Mouse (Mus musculus) hindbrain, embryonic 10.5 days (tissue): ENCODE results near the gene Nsun4. TPM values are rescaled to one million over a fixed set of nuclear protein-coding genes. Genes with fewer than 3 reads are reported as not detected.

Experiments
- DNase-seq: peaks from one replicate; pipeline ENCODE4 v3.0.0-alpha.2; 2017; ENCODE audit warnings: low spot score
- H3K27ac ChIP-seq: fragments of 300-500 bp; sonication (generic); 2 replicates; pipeline ENCODE4 v1.5.1; 2016; ENCODE audit warnings: mild to moderate bottlenecking, moderate library complexity
- H3K27me3 ChIP-seq: fragments of 300-500 bp; sonication (generic); 2 replicates; pipeline ENCODE4 v1.6.1; 2016; ENCODE audit warnings: mild to moderate bottlenecking; ENCODE audit not compliant: poor library complexity, insufficient read depth, severe bottlenecking
- H3K36me3 ChIP-seq: fragments of 300-500 bp; sonication (generic); 2 replicates; pipeline ENCODE4 v1.6.1; 2016; ENCODE audit warnings: mild to moderate bottlenecking, moderate library complexity
- H3K4me1 ChIP-seq: fragments of 300-500 bp; sonication (generic); replicated peaks from 2 replicates; pipeline ENCODE4 v1.6.1; 2016; ENCODE audit warnings: mild to moderate bottlenecking
- H3K4me3 ChIP-seq: fragments of 300-500 bp; sonication (generic); 2 replicates; pipeline ENCODE4 v1.5.1; 2016; ENCODE audit warnings: mild to moderate bottlenecking, moderate library complexity
- H3K9me3 ChIP-seq: fragments of 300-500 bp; sonication (generic); 2 replicates; pipeline ENCODE4 v1.6.1; 2016; ENCODE audit warnings: mild to moderate bottlenecking, moderate library complexity
- WGBS: fragments of 180-500 bp; shearing (Covaris S2); methylation state at CpG from one replicate; pipeline ENCODE4 v1.1.7; 2016; 5-methylcytosine and 5-hydroxymethylcytosine counted together
- polyA plus RNA-seq: library from polyadenylated mRNA; unstranded; fragments of >200 nt; fragmentation: Nextera tagmentation; extraction: Ambion mirVana; gene quantifications from 2 replicates; pipeline ENCODE4 v1.2.1, GENCODE M21; 2016

Nsun4 gene
- 18.0 and 19.6 TPM in 2 replicates for polyA plus RNA-seq

DNA sequence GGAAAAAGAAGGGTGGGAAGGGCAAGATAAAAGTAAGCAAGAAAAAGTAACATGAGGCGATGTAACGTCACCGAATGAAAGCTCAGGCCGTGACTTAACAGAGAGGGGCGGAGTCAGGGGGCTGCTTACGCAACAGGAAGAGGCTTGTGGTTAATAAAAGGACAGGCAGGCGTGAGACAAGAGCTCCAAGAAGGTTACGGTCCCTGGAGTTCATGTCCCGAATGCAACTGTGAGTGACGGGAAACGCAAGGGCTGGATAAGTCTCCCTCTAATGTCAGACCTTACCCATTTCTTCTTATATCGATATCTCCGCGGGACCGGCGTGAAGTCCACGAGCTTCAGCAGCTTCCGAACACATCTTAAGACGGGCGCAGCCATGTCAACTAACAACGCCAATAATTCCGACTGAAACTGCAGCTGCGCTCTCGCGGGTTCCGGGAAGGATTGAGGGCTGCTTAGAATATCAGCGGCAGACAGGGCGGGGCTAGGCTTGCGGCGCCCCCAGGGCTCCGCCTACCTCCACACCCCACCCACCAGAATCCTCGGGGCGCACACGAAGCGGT is at the start of gene Nsun4:
TSS of gene Nsun4 (minus strand) at position 478 of the 563 bp plus-strand sequence.
- Histone ChIP-seq H3K9me3 (no peaks in the 10 kb centered on the region), H3K27me3 (no peaks in the 10 kb centered on the region), H3K36me3 (peaks cover 5% of the 10 kb centered on the region), H3K4me3 (peak within 1 kb of the TSS; percentile 61), H3K27ac (peak within 1 kb of the TSS; percentile 88), H3K4me1 (peaks cover 16% of the 10 kb centered on the region)
- under 1% methylated on average over 35 of the region's 35 CpGs for WGBS
- DNase-seq = peak; percentile 90

DNA sequence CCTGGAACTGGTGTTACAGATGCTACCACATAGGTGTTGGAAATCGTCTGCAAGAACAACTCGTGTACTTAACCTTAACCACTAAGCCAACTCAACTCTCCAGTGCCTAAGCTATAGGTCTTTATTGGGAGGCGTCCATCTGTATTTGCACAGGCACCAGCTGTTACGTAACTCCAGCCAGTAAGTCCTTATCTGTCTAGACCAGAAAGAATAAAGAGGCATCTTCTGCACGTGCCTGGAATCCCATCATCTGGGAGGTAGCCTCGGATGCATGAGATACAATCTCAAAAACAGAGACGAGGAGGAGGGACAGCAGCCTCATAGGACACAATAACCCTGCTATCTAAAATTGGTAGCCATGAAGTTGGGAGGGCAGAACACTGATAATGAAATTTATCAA is 47.3 kb upstream of the Nsun4 start:
- H3K27ac ChIP-seq = no peak overlapping the region
- H3K36me3 ChIP-seq = peaks cover 100% of the 10 kb centered on the region
- H3K4me1 ChIP-seq = no peaks in the 10 kb centered on the region
- no peak overlapping the region for H3K4me3 ChIP-seq
- no peaks in the 10 kb centered on the region for H3K9me3 ChIP-seq
- DNase-seq = no peak
- H3K27me3 ChIP-seq = no peaks in the 10 kb centered on the region
- WGBS = 92% methylated on average over 7 of the region's 7 CpGs

DNA sequence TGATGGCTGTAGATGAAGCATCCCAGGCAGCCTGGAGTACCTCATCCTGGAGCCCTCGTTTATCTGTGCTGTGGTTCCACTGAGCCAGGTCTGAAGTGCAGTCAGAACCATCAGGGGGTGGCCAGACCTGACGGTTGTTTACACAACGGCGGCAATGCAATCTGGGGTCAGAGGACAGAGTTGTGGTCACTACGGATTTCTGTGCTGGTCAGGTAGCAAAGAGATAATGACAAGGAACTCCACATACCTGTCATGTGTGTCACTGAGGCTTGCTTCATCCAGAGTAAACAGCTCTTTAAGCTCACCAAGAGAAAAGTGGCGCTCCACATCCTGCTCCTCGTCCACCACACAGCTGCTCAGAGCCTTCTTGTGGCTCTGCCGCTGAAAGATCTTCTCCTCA is 43.5 kb upstream of the Nsun4 start:
- peaks cover 100% of the 10 kb centered on the region for H3K36me3 ChIP-seq
- 89% methylated on average over 8 of the region's 8 CpGs for WGBS
- no peaks in the 10 kb centered on the region for H3K9me3 ChIP-seq
- no peak overlapping the region for H3K4me3 ChIP-seq
- no peak for DNase-seq
- H3K27me3 ChIP-seq = no peaks in the 10 kb centered on the region
- no peak overlapping the region for H3K27ac ChIP-seq
- no peaks in the 10 kb centered on the region for H3K4me1 ChIP-seq

DNA sequence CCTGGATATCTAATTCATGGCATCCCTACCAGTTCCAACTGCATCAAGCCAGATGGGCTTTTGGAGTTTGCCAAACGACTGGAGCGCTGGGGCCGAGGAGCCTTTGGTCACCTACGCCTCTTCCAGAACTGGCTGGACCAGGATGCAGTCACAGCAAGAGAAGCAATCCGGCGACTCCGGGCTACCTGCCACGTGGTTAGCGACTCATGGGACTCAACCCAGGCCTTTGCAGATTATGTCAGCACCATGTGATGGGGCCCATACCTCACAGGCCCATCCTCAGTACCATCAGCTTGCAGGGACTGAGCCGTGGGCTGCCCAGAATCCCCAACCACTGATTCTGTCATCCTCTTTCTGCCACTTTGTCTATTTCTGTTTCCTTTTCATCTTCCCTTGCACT is 42.6 kb upstream of the Nsun4 start:
- DNase-seq = no peak
- peaks cover 100% of the 10 kb centered on the region for H3K36me3 ChIP-seq
- H3K27ac ChIP-seq = no peak overlapping the region
- no peaks in the 10 kb centered on the region for H3K4me1 ChIP-seq
- 94% methylated on average over 10 of the region's 10 CpGs for WGBS
- no peaks in the 10 kb centered on the region for H3K9me3 ChIP-seq
- no peak overlapping the region for H3K4me3 ChIP-seq
- no peaks in the 10 kb centered on the region for H3K27me3 ChIP-seq

DNA sequence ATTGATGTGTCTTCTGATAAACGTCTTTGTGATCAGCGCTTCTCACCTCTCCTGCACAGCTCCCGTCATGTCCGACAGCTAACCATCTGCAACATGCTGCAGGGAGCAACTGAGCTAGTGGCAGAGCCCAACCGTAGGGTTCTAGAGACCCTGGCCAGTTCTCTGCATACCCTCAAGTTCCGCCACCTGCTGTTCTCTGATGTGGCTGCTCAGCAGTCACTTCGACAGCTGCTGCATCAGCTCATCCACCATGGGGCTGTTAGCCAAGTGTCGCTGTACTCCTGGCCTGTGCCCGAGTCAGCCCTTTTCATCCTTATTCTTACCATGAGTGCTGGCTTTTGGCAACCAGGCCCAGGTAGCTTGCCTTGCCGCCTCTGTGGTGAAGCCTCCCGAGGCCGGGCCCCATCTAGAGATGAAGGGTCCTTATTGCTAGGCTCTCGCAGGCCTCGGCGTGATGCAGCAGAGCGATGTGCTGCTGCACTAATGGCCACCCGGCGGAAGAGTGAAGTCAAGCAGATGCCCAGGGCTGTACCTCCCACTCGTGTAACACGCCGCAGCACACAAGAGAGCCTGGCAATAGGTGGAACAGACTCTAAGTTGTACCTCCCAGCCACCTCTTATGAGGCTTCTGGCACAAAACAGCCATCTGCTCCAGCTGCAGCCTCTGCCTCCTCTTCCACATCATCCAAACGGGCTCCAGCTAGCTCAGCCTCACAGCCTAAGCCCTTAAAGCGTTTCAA is 35.0 kb upstream of the Nsun4 start:
- 92% methylated on average over 23 of the region's 23 CpGs for WGBS
- H3K27ac ChIP-seq = no peak overlapping the region
- no peak for DNase-seq
- no peaks in the 10 kb centered on the region for H3K9me3 ChIP-seq
- H3K36me3 ChIP-seq = peaks cover 99% of the 10 kb centered on the region
- no peak overlapping the region for H3K4me3 ChIP-seq
- no peaks in the 10 kb centered on the region for H3K27me3 ChIP-seq
- no peaks in the 10 kb centered on the region for H3K4me1 ChIP-seq

DNA sequence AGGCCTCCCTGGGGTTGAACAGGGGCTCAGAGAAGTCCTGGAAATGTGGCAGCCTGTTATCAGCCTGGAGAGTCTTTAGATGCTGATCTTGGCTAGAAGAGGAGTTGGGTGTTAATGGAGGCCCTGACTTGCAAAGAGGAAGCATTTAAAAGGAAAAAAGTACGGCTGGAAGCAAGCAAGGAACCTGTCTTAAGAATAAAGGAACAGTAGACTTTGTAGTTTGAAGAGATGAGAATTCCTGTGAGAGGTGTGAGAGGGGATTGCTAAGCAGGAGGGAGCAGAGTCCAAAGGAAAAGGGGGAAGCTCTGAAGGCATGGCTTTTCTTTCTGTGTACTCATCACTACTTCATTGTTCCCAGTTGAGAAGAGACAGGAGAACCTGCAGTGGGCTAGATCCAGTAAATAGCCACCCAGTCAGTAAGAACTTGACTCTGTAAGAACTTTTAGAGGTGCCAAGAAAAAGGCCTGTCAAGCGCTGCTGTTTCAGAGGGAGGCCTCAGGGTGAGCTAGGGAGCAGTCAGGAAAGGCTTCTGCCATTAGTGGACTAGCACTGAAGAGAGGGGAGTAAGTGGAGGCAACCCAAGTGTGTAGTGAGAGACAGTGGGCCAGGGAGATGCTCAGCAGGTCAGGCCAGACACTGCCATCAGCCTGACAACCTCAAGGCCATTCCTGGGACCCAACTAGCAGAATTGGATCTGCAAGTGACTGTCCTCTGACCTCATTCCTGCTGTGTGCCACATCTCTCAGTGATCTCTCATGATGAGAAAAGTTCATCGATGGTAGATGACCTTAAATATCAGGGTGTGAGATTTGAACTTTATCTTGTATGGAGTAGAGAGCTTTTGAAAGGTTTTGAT is 23.8 kb upstream of the Nsun4 start:
- DNase-seq = no peak
- H3K27me3 ChIP-seq = no peaks in the 10 kb centered on the region
- H3K36me3 ChIP-seq = peaks cover 35% of the 10 kb centered on the region
- H3K4me3 ChIP-seq = peak overlapping the region; percentile 96
- no peaks in the 10 kb centered on the region for H3K9me3 ChIP-seq
- 71% methylated on average over 3 of the region's 3 CpGs for WGBS
- peak overlapping the region; percentile 99 for H3K27ac ChIP-seq
- H3K4me1 ChIP-seq = peaks cover 34% of the 10 kb centered on the region

DNA sequence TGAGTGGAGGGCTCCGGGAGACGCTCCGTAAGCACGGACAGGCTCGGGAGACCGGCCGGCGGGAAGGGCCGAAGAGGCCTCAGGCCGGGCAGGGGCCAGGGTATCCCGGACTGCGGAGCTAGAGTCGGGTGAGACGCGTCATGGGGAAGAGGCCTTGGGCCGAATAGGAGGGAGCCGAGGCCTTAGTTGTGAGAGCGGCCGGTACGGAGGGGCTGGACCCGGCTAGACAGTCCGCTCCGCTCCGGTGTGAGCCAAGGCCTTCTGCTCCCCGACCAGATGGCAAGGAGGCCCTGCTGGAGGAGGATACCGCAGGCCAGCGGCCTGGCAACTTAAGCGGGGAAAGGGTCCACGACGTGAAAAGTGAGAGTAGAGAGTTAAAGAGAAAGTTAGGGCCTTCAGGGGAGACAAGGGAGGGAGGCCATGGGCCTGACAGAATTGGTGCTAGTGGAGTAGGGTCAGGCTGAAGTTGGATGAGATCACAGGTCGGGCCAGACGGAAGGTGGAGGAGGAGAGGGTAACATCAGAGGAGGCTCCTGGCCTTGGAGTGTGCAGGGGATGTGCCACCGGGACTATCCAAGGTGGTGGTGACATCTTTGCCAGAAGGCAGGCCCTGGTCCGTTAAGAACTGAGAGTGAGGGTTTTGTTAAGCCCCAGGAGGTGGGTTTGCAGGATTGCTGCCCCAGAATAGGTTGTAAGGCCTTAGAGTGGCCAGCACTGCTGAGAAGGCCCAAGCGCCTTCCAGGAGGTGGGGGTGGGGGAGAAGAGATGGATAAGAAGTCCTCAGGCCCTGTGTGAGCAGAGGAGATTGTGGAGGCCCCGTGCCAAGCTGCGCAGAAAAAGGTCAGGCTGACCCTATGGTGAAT is 22.9 kb upstream of the Nsun4 start:
- H3K36me3 ChIP-seq = peaks cover 26% of the 10 kb centered on the region
- peak overlapping the region; percentile 99 for H3K27ac ChIP-seq
- H3K4me1 ChIP-seq = peaks cover 35% of the 10 kb centered on the region
- DNase-seq = peak; percentile 63
- H3K4me3 ChIP-seq = peak overlapping the region; percentile 96
- H3K9me3 ChIP-seq = no peaks in the 10 kb centered on the region
- H3K27me3 ChIP-seq = no peaks in the 10 kb centered on the region
- WGBS = 4% methylated on average over 37 of the region's 37 CpGs

DNA sequence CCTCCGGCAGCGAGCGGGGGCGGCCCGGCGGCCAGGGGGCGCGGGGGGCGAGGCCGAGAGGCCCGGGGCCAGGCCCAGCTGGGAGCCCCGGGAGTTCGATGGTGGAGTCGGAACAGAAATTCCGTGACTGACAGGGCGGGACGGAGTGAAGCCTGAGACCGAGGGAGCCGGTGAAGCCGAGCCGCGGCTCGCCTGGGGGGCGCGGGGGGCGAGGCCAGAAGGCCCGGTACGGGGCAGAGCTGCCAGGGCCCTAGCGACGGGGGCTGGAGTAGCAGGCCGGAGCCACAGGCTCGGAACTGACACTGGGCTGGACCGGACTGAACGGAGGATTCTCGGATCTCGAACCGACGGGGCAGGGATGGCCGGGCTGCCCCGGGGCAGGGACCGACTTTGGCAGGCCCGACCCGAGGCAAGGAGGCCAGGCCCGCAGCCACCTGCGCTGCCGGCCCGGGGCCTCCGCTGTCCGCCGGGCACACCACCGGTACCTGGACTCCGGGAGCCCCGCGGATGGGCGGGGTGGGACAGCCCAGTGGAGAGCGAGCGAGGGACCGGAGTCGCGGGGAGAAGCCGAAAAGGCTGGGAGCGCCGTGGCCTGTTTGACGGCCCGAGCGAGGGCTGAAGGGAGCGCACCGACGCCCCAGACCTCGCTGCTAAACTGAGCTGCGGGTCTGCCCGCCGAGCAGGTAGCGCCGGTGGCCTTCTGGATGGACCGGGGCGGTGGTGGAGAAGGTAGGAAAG is 22.1 kb upstream of the Nsun4 start:
- peaks cover 18% of the 10 kb centered on the region for H3K36me3 ChIP-seq
- H3K9me3 ChIP-seq = no peaks in the 10 kb centered on the region
- H3K27ac ChIP-seq = peak overlapping the region; percentile 99
- peak; percentile 80 for DNase-seq
- H3K4me3 ChIP-seq = peak overlapping the region; percentile 96
- H3K4me1 ChIP-seq = peaks cover 35% of the 10 kb centered on the region
- H3K27me3 ChIP-seq = no peaks in the 10 kb centered on the region
- WGBS = under 1% methylated on average over 76 of the region's 77 CpGs

DNA sequence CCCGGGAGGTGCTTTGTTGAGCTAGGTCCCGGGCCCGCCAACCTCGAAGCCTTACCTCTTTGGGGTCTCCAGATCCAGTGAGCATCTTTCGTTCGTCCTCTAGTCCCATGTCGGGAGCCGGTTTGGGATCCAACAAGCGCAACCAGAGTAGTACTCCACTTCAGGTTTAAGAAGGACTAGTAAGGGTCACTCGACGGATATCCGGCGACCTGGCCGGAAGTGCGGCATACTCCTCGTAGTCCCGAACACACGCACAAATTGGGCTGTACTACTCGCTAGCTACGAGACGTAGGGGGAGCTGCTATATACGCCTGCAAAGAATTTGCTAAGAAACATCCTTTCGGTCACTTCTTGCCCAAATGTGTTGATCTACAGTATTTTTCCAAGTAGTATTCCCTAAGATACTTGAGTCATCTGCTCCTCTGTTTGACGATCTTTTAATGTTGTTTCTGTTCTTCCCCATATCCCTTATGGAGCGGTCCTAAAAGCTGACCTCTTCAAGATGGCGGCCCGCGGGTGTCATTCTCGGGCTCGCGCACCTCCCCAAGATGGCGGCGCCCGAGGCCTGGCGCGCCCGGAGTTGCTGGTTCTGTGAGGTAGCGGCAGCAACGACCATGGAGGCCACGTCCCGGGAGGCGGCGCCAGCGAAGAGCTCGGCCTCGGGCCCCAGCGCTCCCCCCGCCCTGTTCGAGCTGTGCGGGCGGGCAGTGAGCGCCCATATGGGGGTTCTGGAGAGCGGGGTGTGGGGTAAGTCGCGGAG is 21.4 kb upstream of the Nsun4 start, which contains the start of the genes Uqcrh and Lrrc41:
TSS of gene Uqcrh (minus strand) at position 211 of the 760 bp plus-strand sequence.
TSS of gene Lrrc41 (plus strand) at position 409 of the 760 bp plus-strand sequence.
- Histone ChIP-seq H3K4me1 (peaks cover 35% of the 10 kb centered on the region), H3K27ac (peak within 1 kb of the TSS; percentile 99), H3K36me3 (peaks cover 17% of the 10 kb centered on the region), H3K27me3 (no peaks in the 10 kb centered on the region), H3K4me3 (peak within 1 kb of the TSS; percentile 96), H3K9me3 (no peaks in the 10 kb centered on the region)
- DNase-seq = peak; percentile 94
- WGBS = under 1% methylated on average over 55 of the region's 55 CpGs

DNA sequence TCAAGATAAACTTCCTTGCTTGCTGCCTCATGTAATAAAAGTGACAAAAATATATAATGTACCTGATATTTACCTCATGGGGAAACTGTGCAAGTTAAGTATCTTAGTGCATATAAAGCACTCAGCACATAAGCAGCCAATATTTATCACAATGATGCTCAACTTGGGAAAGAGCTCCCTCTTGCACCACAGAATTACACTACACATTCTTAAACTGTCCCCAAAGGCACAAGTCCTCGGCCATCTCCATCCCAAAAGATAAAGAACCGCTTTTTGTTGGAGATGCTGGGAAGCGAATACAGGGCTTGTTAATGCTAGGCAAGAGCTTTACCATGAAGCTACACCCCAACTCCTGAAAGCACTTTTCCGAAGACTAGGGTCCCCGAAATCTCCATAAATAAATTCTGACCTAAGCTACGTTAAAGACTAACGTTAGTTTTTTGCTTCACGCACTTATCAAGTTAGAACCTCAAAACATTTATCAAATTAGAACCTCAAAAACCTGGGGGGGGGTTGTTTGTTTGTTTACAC is 20.5 kb upstream of the Nsun4 start:
- Histone ChIP-seq H3K4me3 (peak overlapping the region; percentile 96), H3K9me3 (no peaks in the 10 kb centered on the region), H3K4me1 (peaks cover 35% of the 10 kb centered on the region), H3K27ac (peak overlapping the region; percentile 99), H3K27me3 (no peaks in the 10 kb centered on the region), H3K36me3 (peaks cover 17% of the 10 kb centered on the region)
- DNase-seq = no peak
- 3% methylated on average over 8 of the region's 8 CpGs for WGBS

DNA sequence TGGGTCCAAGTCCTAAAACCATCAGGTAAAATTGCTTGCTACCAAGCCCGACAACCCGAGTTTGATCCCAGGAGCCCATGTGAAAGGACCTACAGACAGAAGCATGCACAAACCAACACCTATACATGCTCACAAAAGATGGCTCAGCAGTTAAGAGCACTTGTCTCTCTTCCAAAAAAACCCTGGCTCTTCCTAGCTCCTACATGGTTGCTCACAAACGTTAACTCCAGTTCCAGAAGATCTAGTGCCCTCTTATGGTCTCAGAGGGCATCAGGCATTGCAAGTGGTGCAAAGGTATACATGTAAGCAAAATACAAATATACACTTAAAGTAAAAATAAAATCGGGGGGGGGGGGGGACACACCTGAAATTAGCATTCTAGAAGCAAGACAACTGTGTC is 19.5 kb upstream of the Nsun4 start:
- Histone ChIP-seq H3K27me3 (no peaks in the 10 kb centered on the region), H3K36me3 (peaks cover 26% of the 10 kb centered on the region), H3K9me3 (no peaks in the 10 kb centered on the region), H3K4me3 (peak overlapping the region; percentile 96; the same call in 1 of the 2 replicates), H3K4me1 (peaks cover 35% of the 10 kb centered on the region), H3K27ac (no peak overlapping the region)
- 63% methylated on average over 4 of the region's 4 CpGs for WGBS
- DNase-seq = no peak
